Mouse (Mus musculus) kidney, adult 2 months (tissue): ENCODE measurements at regions not wholly inside any gene's neighbourhood (a gene's known extent, or its start where the extent isn't known, plus 50 kb on each side); places are given as distances from the start of the nearest gene placed in this dataset.

Experiments used
- DNase-seq: peaks from one replicate; pipeline ENCODE4 v3.0.0; 2021
- H3K27ac ChIP-seq: fragments of 200-500 bp; 2 replicates; pipeline ENCODE4 v1.5.1; 2012; ENCODE audit warnings: low read depth, low read length, control low read depth, inconsistent platforms; ENCODE audit not compliant: insufficient read depth
- H3K27me3 ChIP-seq: fragments of 200-500 bp; replicated peaks from 2 replicates; pipeline ENCODE4 v1.6.1; 2012; ENCODE audit warnings: mild to moderate bottlenecking, moderate library complexity, low read length, inconsistent platforms; ENCODE audit not compliant: control insufficient read depth, insufficient read depth
- H3K36me3 ChIP-seq: fragments of 200-500 bp; 2 replicates; pipeline ENCODE4 v1.6.1; 2012; ENCODE audit warnings: mild to moderate bottlenecking, moderate library complexity, low read length, inconsistent platforms; ENCODE audit not compliant: control insufficient read depth, insufficient read depth
- H3K4me1 ChIP-seq: fragments of 200-500 bp; 2 replicates; pipeline ENCODE4 v1.6.1; 2011; ENCODE audit warnings: low read length; ENCODE audit not compliant: control insufficient read depth, insufficient read depth
- H3K4me3 ChIP-seq: fragments of 200-500 bp; 2 replicates; pipeline ENCODE4 v1.5.1; 2011; ENCODE audit warnings: mild to moderate bottlenecking, low read depth, low read length, control low read depth; ENCODE audit not compliant: insufficient read depth
- CTCF ChIP-seq: fragments of 200-500 bp; conservative IDR thresholded peaks from 2 replicates; pipeline ENCODE4 v1.5.1; 2011; ENCODE audit warnings: low read depth, mild to moderate bottlenecking, control low read depth, low read length, moderate library complexity, mixed read lengths; ENCODE audit not compliant: insufficient read depth, insufficient read length
- POLR2A ChIP-seq: fragments of 200-500 bp; IDR thresholded peaks from one replicate; pipeline ENCODE4 v1.6.1; 2011; ENCODE audit warnings: low read depth, low read length, control low read depth
- WGBS: fragments of 180-500 bp; shearing (Covaris S2); methylation state at CpG from one replicate; pipeline ENCODE4 v1.1.7; 2018; 5-methylcytosine and 5-hydroxymethylcytosine counted together

DNA sequence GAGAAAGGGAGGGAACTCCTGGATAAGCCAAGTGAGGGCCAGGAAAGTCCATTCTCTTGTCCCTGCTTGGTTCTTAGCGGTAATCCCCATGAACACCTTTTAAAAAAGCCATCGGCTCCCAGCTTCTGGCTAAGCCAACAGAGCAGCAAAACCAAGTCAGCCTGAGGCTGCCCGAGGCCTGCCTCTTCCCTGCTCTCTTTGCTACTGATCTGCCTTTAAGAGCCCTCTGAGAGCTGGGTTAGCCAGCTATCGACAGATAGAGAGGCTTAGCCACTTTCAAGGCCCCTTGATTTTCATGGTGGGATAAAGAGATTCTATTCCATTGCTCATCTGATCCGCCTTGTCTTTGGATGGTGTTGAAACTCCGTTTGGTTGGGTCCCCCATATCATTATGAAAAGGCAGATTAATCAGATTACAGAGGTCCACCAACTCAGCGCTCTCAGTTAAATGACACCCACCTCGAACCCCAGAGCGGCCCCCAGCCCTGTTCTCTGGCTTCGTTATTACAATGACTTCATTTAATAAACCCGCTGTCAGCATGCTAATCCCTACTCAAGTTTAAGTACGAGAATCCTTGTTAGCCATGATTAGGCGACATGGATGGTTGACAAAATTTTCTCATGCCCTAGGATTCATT, 66.1 kb downstream of the Slc4a3 start:
- H3K4me1 ChIP-seq: no peaks in the 10 kb centered on the region
- no peak for TF ChIP-seq CTCF
- no peaks in the 10 kb centered on the region for H3K27me3 ChIP-seq
- no peaks in the 10 kb centered on the region for H3K36me3 ChIP-seq
- no peak for DNase-seq
- no peak overlapping the region for H3K27ac ChIP-seq
- WGBS: 88% methylated on average over 13 of the region's 13 CpGs
- no peak overlapping the region for H3K4me3 ChIP-seq

- no peak for DNase-seq
- H3K4me3 ChIP-seq: no peak overlapping the region
- no peak overlapping the region for H3K27ac ChIP-seq
- 66% methylated on average over 2 of the region's 2 CpGs for WGBS
- TF ChIP-seq POLR2A (no peak), CTCF (no peak)
- no peaks in the 10 kb centered on the region for H3K36me3 ChIP-seq
- no peaks in the 10 kb centered on the region for H3K27me3 ChIP-seq
- H3K4me1 ChIP-seq: no peaks in the 10 kb centered on the region
These were observed 67.1 kb downstream of the Slc4a3 start for GRCm38 (mm10) chr1:75613206-75613605.

DNA sequence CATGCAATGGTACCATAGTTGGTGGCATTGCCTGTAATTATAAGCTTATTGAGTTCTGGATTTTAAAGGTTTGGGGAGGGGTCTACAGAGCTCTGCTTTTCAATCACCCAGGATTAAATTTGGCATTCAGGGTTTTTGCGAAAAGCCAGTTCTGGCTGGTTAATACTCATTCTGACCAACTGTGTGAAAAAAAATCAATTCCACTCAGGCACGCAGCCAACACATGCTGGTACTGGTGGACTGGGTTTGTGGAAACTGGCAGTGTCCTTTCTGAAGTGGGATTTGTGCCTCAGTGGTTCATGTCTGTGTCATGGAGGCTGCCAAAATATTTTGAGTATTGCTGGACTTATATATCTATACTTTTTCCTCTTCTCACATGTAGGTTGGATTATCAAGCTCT, 70.9 kb downstream of the Slc4a3 start:
- TF ChIP-seq POLR2A: no peak
- no peak for TF ChIP-seq CTCF
- Histone ChIP-seq H3K36me3 (no peaks in the 10 kb centered on the region), H3K27me3 (no peaks in the 10 kb centered on the region), H3K4me1 (no peaks in the 10 kb centered on the region), H3K4me3 (no peak overlapping the region), H3K27ac (no peak overlapping the region)
- 81% methylated on average over 2 of the region's 2 CpGs for WGBS
- DNase-seq: no peak

DNA sequence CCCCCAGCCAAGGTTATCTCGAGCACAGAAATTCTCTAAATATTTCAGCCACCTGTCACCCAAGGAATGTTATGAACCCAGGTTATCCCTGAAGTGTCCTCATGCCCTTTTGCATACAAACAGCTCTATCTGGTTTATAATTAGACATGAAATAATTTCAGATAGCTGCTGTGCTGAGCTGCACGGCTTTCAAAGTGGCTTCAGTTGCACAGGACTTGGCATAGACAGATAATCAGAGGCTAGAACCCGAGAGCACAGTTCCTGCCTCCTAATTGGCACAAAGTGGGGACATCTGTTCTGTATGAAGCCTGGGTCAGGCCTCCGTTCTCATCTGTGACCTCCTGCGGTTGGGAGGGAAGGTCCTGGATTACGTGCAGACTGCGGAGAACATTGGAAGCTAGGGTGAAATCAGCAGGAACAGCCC, 72.3 kb downstream of the Slc4a3 start:
- WGBS: 42% methylated on average over 7 of the region's 7 CpGs
- Histone ChIP-seq H3K4me3 (no peak overlapping the region), H3K27me3 (no peaks in the 10 kb centered on the region), H3K4me1 (no peaks in the 10 kb centered on the region), H3K36me3 (no peaks in the 10 kb centered on the region), H3K27ac (no peak overlapping the region)
- no peak for DNase-seq
- TF ChIP-seq POLR2A: no peak
- no peak for TF ChIP-seq CTCF

- H3K4me3 ChIP-seq: no peak overlapping the region
- TF ChIP-seq POLR2A (no peak), CTCF (no peak)
- 95% methylated on average over 2 of the region's 2 CpGs for WGBS
- no peak overlapping the region for H3K27ac ChIP-seq
- H3K4me1 ChIP-seq: no peaks in the 10 kb centered on the region
- DNase-seq: no peak
- H3K36me3 ChIP-seq: no peaks in the 10 kb centered on the region
- no peaks in the 10 kb centered on the region; the same call in 1 of the 2 replicates for H3K27me3 ChIP-seq
These were observed 84.2 kb downstream of the Slc4a3 start for GRCm38 (mm10) chr1:75630287-75630686.

GRCm38 (mm10) chr1:75631729-75632128, 85.7 kb downstream of the Slc4a3 start:
- no peak for DNase-seq
- H3K4me3 ChIP-seq: no peak overlapping the region
- H3K36me3 ChIP-seq: no peaks in the 10 kb centered on the region
- no peak overlapping the region for H3K27ac ChIP-seq
- H3K4me1 ChIP-seq: no peaks in the 10 kb centered on the region
- TF ChIP-seq POLR2A (no peak), CTCF (no peak)
- WGBS: 73% methylated on average over 1 of the region's 1 CpGs
- no peaks in the 10 kb centered on the region; the same call in 1 of the 2 replicates for H3K27me3 ChIP-seq

DNA sequence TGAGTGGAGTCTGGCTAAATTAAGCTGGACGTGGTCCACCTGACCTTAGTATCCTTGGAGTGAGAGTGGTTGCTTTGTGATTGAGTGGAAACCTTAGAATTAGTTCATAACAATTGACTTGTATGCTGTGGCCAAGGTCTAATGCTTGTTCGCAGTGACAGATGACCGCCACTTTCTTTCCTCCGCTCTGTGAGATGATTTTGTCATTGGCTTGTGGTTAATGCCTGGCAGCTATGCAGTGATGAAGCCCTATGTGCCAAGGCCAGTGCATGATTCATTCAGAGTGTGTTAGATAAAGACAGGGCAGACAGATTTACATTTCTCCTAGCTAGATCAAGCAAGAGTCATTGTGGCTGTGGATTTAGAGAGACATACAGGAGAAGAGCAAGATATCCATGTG, 89.5 kb downstream of the Slc4a3 start:
- TF ChIP-seq POLR2A: no peak
- no peak for TF ChIP-seq CTCF
- no peaks in the 10 kb centered on the region for H3K36me3 ChIP-seq
- no peaks in the 10 kb centered on the region; the same call in 1 of the 2 replicates for H3K27me3 ChIP-seq
- 74% methylated on average over 4 of the region's 4 CpGs for WGBS
- H3K27ac ChIP-seq: no peak overlapping the region
- H3K4me3 ChIP-seq: no peak overlapping the region
- no peaks in the 10 kb centered on the region for H3K4me1 ChIP-seq
- DNase-seq: peak; percentile 21
